Mouse (Mus musculus) embryonic facial prominence, embryonic 11.5 days (tissue): ENCODE results near the gene Lyz1. TPM values are rescaled to one million over a fixed set of nuclear protein-coding genes. Genes with fewer than 3 reads are reported as not detected.

Source experiments
- ATAC-seq: fragments of 200-750 bp; cut with Nextera tagmentation; replicated peaks from 2 replicates; pipeline ENCODE4 v1.8.0; 2017; ENCODE audit warnings: low read depth; ENCODE audit not compliant: insufficient number of reproducible peaks, low FRiP score, low TSS enrichment
- DNase-seq: peaks from one replicate; pipeline ENCODE4 v3.0.0-alpha.2; 2015; ENCODE audit warnings: low spot score
- H3K27ac ChIP-seq: fragments of 300-500 bp; sonication (generic); replicated peaks from 2 replicates; pipeline ENCODE4 v1.5.1; 2014; ENCODE audit warnings: mild to moderate bottlenecking, low read depth, low read length, control low read depth
- H3K27me3 ChIP-seq: fragments of 300-500 bp; sonication (generic); 2 replicates; pipeline ENCODE4 v1.6.1; 2014; ENCODE audit warnings: mild to moderate bottlenecking, low read length, moderate library complexity, mixed read lengths; ENCODE audit not compliant: control insufficient read depth, insufficient read depth
- H3K36me3 ChIP-seq: fragments of 300-500 bp; sonication (generic); replicated peaks from 2 replicates; pipeline ENCODE4 v1.6.1; 2014; ENCODE audit warnings: low read depth, mild to moderate bottlenecking, low read length, moderate library complexity, mixed read lengths; ENCODE audit not compliant: control insufficient read depth, insufficient read depth
- H3K4me1 ChIP-seq: fragments of 300-500 bp; sonication (generic); 2 replicates; pipeline ENCODE4 v1.6.1; 2014; ENCODE audit warnings: low read length, mixed read lengths; ENCODE audit not compliant: control insufficient read depth, insufficient read depth
- H3K4me2 ChIP-seq: fragments of 300-500 bp; sonication (generic); 2 replicates; pipeline ENCODE4 v1.6.1; 2014; ENCODE audit warnings: low read depth, mild to moderate bottlenecking, control low read depth, low read length, moderate library complexity
- H3K4me3 ChIP-seq: fragments of 300-500 bp; sonication (generic); 2 replicates; pipeline ENCODE4 v1.5.1; 2014; ENCODE audit warnings: low read depth, low read length, control low read depth
- H3K9ac ChIP-seq: fragments of 300-500 bp; sonication (generic); replicated peaks from 2 replicates; pipeline ENCODE4 v1.6.1; 2014; ENCODE audit warnings: mild to moderate bottlenecking, control low read depth, low read length
- H3K9me3 ChIP-seq: fragments of 300-500 bp; sonication (generic); replicated peaks from 2 replicates; pipeline ENCODE4 v1.6.1; 2016; ENCODE audit warnings: mild to moderate bottlenecking, low read length, inconsistent platforms, mixed read lengths; ENCODE audit not compliant: control insufficient read depth
- WGBS: fragments of 180-500 bp; shearing (Covaris S2); extraction: QIAGEN DNeasy Blood & Tissue Kit; methylation state at CpG from one replicate; pipeline ENCODE4 v1.1.7; 2014; 5-methylcytosine and 5-hydroxymethylcytosine counted together
- polyA plus RNA-seq: library from polyadenylated mRNA; unstranded; fragments of >200 nt; fragmentation: Nextera tagmentation; extraction: Ambion mirVana; gene quantifications from 2 replicates; pipeline ENCODE4 v1.2.1, GENCODE M21; 2014

The Lyz1 gene
- polyA plus RNA-seq, 1 experiment from 2014 or later: not detected

DNA sequence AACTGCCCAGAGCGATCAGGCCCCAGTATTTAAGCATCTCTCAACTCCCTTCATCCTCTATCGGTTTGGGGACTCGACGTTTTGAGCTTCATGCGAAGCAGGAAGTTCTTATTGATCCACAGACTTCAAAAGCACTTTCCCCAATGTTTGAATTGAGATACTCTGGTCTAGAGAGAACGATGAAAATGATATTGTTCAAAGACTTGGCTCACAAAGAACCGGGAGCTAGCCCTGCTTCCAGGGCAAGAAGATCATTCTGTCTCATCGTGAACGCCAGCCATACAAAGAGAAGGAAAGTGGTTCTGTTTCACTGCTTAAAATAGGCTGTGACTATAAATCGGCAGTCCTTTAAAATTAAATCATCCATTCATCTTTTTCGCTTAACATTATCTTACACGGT is 54.1 kb downstream of the Lyz1 start, which contains the start of gene 9530003J23Rik:
Gene 9530003J23Rik, minus strand, starts transcription at position 101 of the 400 bp plus-strand sequence.
- DNase-seq (no peak), ATAC-seq (no peak)
- no peak within 1 kb of the TSS for H3K4me3 ChIP-seq
- H3K9me3 ChIP-seq: no peaks in the 10 kb centered on the region
- WGBS: 87% methylated on average over 12 of the region's 12 CpGs
- no peak within 1 kb of the TSS for H3K27ac ChIP-seq
- H3K36me3 ChIP-seq: no peaks in the 10 kb centered on the region
- no peak within 1 kb of the TSS for H3K9ac ChIP-seq
- no peak within 1 kb of the TSS for H3K4me2 ChIP-seq
- no peaks in the 10 kb centered on the region for H3K27me3 ChIP-seq
- no peaks in the 10 kb centered on the region for H3K4me1 ChIP-seq

Other genes with a start within 250 kb of the Lyz1 start
- gene Lrrc10, start 247.5 kb downstream of the Lyz1 start, polyA plus RNA-seq: 0.33 TPM in 1 of 2 replicates, not detected in the other
- 379 and 384 TPM in 2 replicates for gene Cct2, start 229.1 kb downstream of the Lyz1 start, polyA plus RNA-seq
- 25.5 and 28.2 TPM in 2 replicates for gene Frs2, start 144.3 kb downstream of the Lyz1 start, polyA plus RNA-seq
- gene Yeats4, start 68.4 kb downstream of the Lyz1 start, polyA plus RNA-seq: 135 and 148 TPM in 2 replicates
- not detected in 2 replicates for gene 9530003J23Rik, start 54.2 kb downstream of the Lyz1 start, polyA plus RNA-seq
- 17.2 and 18.2 TPM in 2 replicates for gene Lyz2, start 10.5 kb downstream of the Lyz1 start, polyA plus RNA-seq
- gene Cpsf6, start 87.1 kb upstream of the Lyz1 start, polyA plus RNA-seq: 212 and 223 TPM in 2 replicates